Mouse (Mus musculus): Measurements from ENCODE around the gene Cpe.

Cpe gene

GRCm38 (mm10) chr8:64692651-64693201 lies at the start of gene Cpe:
Gene Cpe, minus strand, starts transcription at chr8:64693054.
- peak; percentile 94 for DNase-seq (ENCODE audit: low read depth, low spot score)

GRCm38 (mm10) chr8:64740547-64741211 lies 47.8 kb upstream of the Cpe start:
- no peak for DNase-seq (ENCODE audit: low read depth, low spot score)

- no peak for DNase-seq (ENCODE audit: low read depth, low spot score)
Observed at GRCm38 (mm10) chr8:64738916-64739315, 46.1 kb upstream of the Cpe start.

GRCm38 (mm10) chr8:64736767-64737323 lies 44.0 kb upstream of the Cpe start:
- no peak for DNase-seq (ENCODE audit: low read depth, low spot score)

- no peak for DNase-seq (ENCODE audit: low read depth, low spot score)
Observed at GRCm38 (mm10) chr8:64735161-64735560, 42.3 kb upstream of the Cpe start.

GRCm38 (mm10) chr8:64733271-64733943 lies 40.6 kb upstream of the Cpe start, which contains the start of gene Msmo1:
Gene Msmo1, minus strand, starts transcription at chr8:64733792.
- DNase-seq (ENCODE audit: low read depth, low spot score) = peak; percentile 100

GRCm38 (mm10) chr8:64732596-64732995 lies 39.7 kb upstream of the Cpe start:
- DNase-seq (ENCODE audit: low read depth, low spot score) = no peak

- no peak for DNase-seq (ENCODE audit: low read depth, low spot score)
Observed at GRCm38 (mm10) chr8:64728156-64728555, 35.3 kb upstream of the Cpe start.

- DNase-seq (ENCODE audit: low read depth, low spot score) = no peak
Observed at GRCm38 (mm10) chr8:64726190-64726695, 33.4 kb upstream of the Cpe start.

GRCm38 (mm10) chr8:64723206-64723605 lies 30.4 kb upstream of the Cpe start:
- DNase-seq (ENCODE audit: low read depth, low spot score) = no peak

GRCm38 (mm10) chr8:64717868-64718267 lies 25.0 kb upstream of the Cpe start:
- DNase-seq (ENCODE audit: low read depth, low spot score) = peak; percentile 57

- no peak for DNase-seq (ENCODE audit: low read depth, low spot score)
Observed at GRCm38 (mm10) chr8:64712499-64712898, 19.6 kb upstream of the Cpe start.

GRCm38 (mm10) chr8:64711544-64711943 lies 18.7 kb upstream of the Cpe start:
- no peak for DNase-seq (ENCODE audit: low read depth, low spot score)

GRCm38 (mm10) chr8:64707481-64707880 lies 14.6 kb upstream of the Cpe start:
- no peak for DNase-seq (ENCODE audit: low read depth, low spot score)

- DNase-seq (ENCODE audit: low read depth, low spot score) = no peak
Observed at GRCm38 (mm10) chr8:64703191-64703590, 10.3 kb upstream of the Cpe start.

- DNase-seq (ENCODE audit: low read depth, low spot score) = no peak
Observed at GRCm38 (mm10) chr8:64691591-64692401, 1.1 kb downstream of the Cpe start.

- DNase-seq (ENCODE audit: low read depth, low spot score) = no peak
Observed at GRCm38 (mm10) chr8:64690845-64691244, 2.0 kb downstream of the Cpe start.

- DNase-seq (ENCODE audit: low read depth, low spot score) = no peak
Observed at GRCm38 (mm10) chr8:64690306-64690705, 2.5 kb downstream of the Cpe start.

GRCm38 (mm10) chr8:64688741-64689140 lies 4.1 kb downstream of the Cpe start:
- no peak for DNase-seq (ENCODE audit: low read depth, low spot score)

GRCm38 (mm10) chr8:64688161-64688560 lies 4.7 kb downstream of the Cpe start:
- no peak for DNase-seq (ENCODE audit: low read depth, low spot score)

GRCm38 (mm10) chr8:64682501-64682900 lies 10.4 kb downstream of the Cpe start:
- DNase-seq (ENCODE audit: low read depth, low spot score) = no peak

GRCm38 (mm10) chr8:64676381-64676780 lies 16.5 kb downstream of the Cpe start:
- DNase-seq (ENCODE audit: low read depth, low spot score) = peak; percentile 25

All from ZHBTc4 (cell line).